Mouse (Mus musculus) hindbrain, embryonic 11.5 days (tissue): ENCODE measurements at regions not wholly inside any gene's neighbourhood (a gene's known extent, or its start where the extent isn't known, plus 50 kb on each side); places are given as distances from the start of the nearest gene placed in this dataset.

ENCODE experiments used
- ATAC-seq: fragments of 200-750 bp; cut with Nextera tagmentation; 2 replicates; pipeline ENCODE4 v1.8.0; 2017; ENCODE audit warnings: mild to moderate bottlenecking, moderate TSS enrichment, moderate library complexity; ENCODE audit not compliant: low FRiP score
- DNase-seq: peaks from one replicate; pipeline ENCODE4 v3.0.0-alpha.2; 2015; ENCODE audit warnings: low spot score
- H3K27ac ChIP-seq: fragments of 300-500 bp; sonication (generic); 2 replicates; pipeline ENCODE4 v1.5.1; 2014; ENCODE audit warnings: mild to moderate bottlenecking, low read depth, low read length
- H3K27me3 ChIP-seq: fragments of 300-500 bp; sonication (generic); 2 replicates; pipeline ENCODE4 v1.6.1; 2014; ENCODE audit warnings: mild to moderate bottlenecking, low read length, moderate library complexity, mixed read lengths; ENCODE audit not compliant: control insufficient read depth, insufficient read depth
- H3K36me3 ChIP-seq: fragments of 300-500 bp; sonication (generic); 2 replicates; pipeline ENCODE4 v1.6.1; 2014; ENCODE audit warnings: mild to moderate bottlenecking, low read length, moderate library complexity, mixed read lengths; ENCODE audit not compliant: control insufficient read depth, insufficient read depth
- H3K4me1 ChIP-seq: fragments of 300-500 bp; sonication (generic); replicated peaks from 2 replicates; pipeline ENCODE4 v1.6.1; 2014; ENCODE audit warnings: low read length, mixed read lengths; ENCODE audit not compliant: control insufficient read depth, insufficient read depth
- H3K4me2 ChIP-seq: fragments of 300-500 bp; sonication (generic); replicated peaks from 2 replicates; pipeline ENCODE4 v1.6.1; 2014; ENCODE audit warnings: mild to moderate bottlenecking, low read depth, low read length
- H3K4me3 ChIP-seq: fragments of 300-500 bp; sonication (generic); 2 replicates; pipeline ENCODE4 v1.5.1; 2014; ENCODE audit warnings: low read depth, low read length
- H3K9ac ChIP-seq: fragments of 300-500 bp; sonication (generic); 2 replicates; pipeline ENCODE4 v1.6.1; 2014; ENCODE audit warnings: low read depth, low read length
- H3K9me3 ChIP-seq: fragments of 300-500 bp; sonication (generic); 2 replicates; pipeline ENCODE4 v1.6.1; 2016; ENCODE audit warnings: low read length; ENCODE audit not compliant: control insufficient read depth
- WGBS: fragments of 180-500 bp; shearing (Covaris S2); extraction: QIAGEN DNeasy Blood & Tissue Kit; methylation state at CpG from one replicate; pipeline ENCODE4 v1.1.7; 2014; 5-methylcytosine and 5-hydroxymethylcytosine counted together

- Histone ChIP-seq H3K27me3 (no peaks in the 10 kb centered on the region), H3K27ac (no peak overlapping the region), H3K4me2 (no peak overlapping the region), H3K4me1 (no peaks in the 10 kb centered on the region), H3K9ac (no peak overlapping the region), H3K9me3 (no peaks in the 10 kb centered on the region), H3K4me3 (no peak overlapping the region), H3K36me3 (no peaks in the 10 kb centered on the region)
- DNase-seq (no peak), ATAC-seq (no peak)
- 87% methylated on average over 2 of the region's 2 CpGs for WGBS
Observed at GRCm38 (mm10) chr17:61696717-61697116, 1184.4 kb downstream of the Efna5 start.

DNA sequence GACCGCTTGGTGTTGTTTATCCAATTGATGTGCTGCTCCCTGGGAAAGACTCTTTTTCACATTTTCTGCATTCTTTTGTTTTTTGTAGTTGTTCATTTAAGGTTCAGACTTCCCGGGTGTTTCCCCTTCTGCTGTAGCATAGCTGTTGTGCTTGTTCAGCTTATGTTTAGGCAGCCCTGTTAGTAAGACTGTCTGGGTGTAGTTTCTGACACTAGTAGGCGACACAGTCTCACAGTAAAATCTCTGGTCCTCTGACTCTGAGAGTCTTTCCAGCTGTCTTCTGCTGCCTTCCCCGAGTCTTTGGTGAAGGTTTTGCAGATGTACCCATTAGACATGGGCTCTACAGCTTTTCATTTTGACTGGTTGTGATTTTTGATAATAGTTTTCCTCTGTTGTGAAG, 1194.8 kb downstream of the Efna5 start:
- Histone ChIP-seq H3K9me3 (no peaks in the 10 kb centered on the region), H3K4me2 (no peak overlapping the region), H3K4me1 (no peaks in the 10 kb centered on the region), H3K4me3 (no peak overlapping the region), H3K36me3 (no peaks in the 10 kb centered on the region), H3K27me3 (no peaks in the 10 kb centered on the region), H3K27ac (no peak overlapping the region), H3K9ac (no peak overlapping the region)
- ATAC-seq: no peak
- 70% methylated on average over 4 of the region's 4 CpGs for WGBS
- no peak for DNase-seq

DNA sequence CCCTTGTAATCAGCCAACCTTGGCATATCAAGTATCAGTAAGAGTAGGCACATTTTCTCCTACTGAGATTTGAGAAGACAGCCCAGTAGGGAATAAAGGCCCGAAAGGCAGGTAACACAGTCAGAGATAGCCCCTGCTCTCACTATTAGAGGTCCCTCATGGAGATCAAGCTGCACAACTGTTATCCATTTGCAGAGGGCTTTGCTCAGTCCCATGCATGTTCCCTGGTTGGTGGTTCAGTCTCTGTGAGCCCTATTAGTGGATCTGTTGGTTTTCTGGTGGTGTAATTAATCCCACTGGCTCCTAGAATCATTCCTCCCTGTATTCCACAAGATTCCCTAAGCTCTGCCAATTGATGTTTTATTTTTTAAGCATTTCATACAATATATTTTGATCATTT, 1196.6 kb downstream of the Efna5 start:
- ATAC-seq: no peak
- no peak for DNase-seq

DNA sequence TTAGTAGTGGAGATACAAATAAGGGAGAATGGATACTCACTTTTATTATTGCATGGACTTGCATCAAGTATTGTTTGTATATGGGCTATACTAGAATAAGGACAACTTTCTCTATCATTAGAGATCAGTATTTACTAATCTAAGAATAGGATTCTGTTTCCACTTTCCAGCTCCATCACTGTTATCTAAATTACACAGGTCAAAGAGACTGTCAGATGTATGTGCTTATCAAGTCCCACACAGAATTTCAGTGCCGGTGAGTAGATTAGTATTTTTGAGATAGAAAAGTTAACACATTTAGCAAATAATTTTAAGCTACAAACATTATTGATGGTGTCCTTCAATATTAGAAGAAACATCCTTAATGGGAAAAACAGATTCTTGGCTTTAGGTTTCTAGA, 1210.5 kb downstream of the Efna5 start:
- ATAC-seq (no peak), DNase-seq (no peak)
- Histone ChIP-seq H3K27ac (no peak overlapping the region), H3K4me2 (no peak overlapping the region), H3K27me3 (no peaks in the 10 kb centered on the region), H3K36me3 (no peaks in the 10 kb centered on the region), H3K9me3 (no peaks in the 10 kb centered on the region), H3K9ac (no peak overlapping the region), H3K4me3 (no peak overlapping the region), H3K4me1 (no peaks in the 10 kb centered on the region)
- 92% methylated on average over 1 of the region's 1 CpGs for WGBS

More for the DNA sequence above, 1196.6 kb downstream of the Efna5 start:
- 96% methylated on average over 1 of the region's 1 CpGs for WGBS
- Histone ChIP-seq H3K9ac (no peak overlapping the region), H3K4me1 (no peaks in the 10 kb centered on the region), H3K4me2 (no peak overlapping the region), H3K27ac (no peak overlapping the region), H3K4me3 (no peak overlapping the region), H3K36me3 (no peaks in the 10 kb centered on the region), H3K9me3 (no peaks in the 10 kb centered on the region), H3K27me3 (no peaks in the 10 kb centered on the region)

- Histone ChIP-seq H3K9me3 (no peaks in the 10 kb centered on the region), H3K9ac (no peak overlapping the region), H3K4me2 (no peak overlapping the region), H3K27me3 (no peaks in the 10 kb centered on the region), H3K4me3 (no peak overlapping the region), H3K4me1 (no peaks in the 10 kb centered on the region), H3K27ac (no peak overlapping the region), H3K36me3 (no peaks in the 10 kb centered on the region)
- no peak for ATAC-seq
- no peak for DNase-seq
Observed at GRCm38 (mm10) chr17:61667428-61667827, 1213.7 kb downstream of the Efna5 start.

- H3K27me3 ChIP-seq: no peaks in the 10 kb centered on the region
- H3K4me3 ChIP-seq: no peak overlapping the region
- DNase-seq (no peak), ATAC-seq (no peak)
- H3K27ac ChIP-seq: no peak overlapping the region
- H3K4me2 ChIP-seq: no peak overlapping the region
- H3K9ac ChIP-seq: no peak overlapping the region
- H3K36me3 ChIP-seq: no peaks in the 10 kb centered on the region
- no peaks in the 10 kb centered on the region for H3K4me1 ChIP-seq
- H3K9me3 ChIP-seq: no peaks in the 10 kb centered on the region
Observed at GRCm38 (mm10) chr17:61664926-61665325, 1216.2 kb downstream of the Efna5 start.

DNA sequence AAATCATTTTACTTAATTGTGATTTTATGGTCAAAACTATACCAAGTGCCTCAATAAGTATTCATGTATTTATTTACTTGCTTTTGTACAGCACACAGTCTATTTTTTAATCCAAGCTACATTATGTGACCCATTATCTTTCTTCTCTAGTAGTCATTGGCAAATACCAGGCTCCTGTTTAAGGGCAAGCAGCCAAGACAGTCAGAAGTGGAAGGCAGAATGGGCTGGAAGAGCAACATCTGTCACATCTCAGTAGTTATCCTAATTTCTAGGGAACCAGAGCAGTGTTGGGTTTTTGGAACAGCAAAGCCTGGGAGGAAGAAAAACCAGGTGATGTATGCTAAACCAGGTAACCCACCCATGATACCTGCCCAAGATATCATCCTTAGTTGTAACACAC, 1233.5 kb downstream of the Efna5 start:
- no peaks in the 10 kb centered on the region for H3K36me3 ChIP-seq
- DNase-seq (no peak), ATAC-seq (no peak)
- no peaks in the 10 kb centered on the region for H3K9me3 ChIP-seq
- H3K4me2 ChIP-seq: no peak overlapping the region
- H3K4me3 ChIP-seq: no peak overlapping the region
- no peaks in the 10 kb centered on the region for H3K27me3 ChIP-seq
- no peaks in the 10 kb centered on the region for H3K4me1 ChIP-seq
- H3K27ac ChIP-seq: no peak overlapping the region
- H3K9ac ChIP-seq: no peak overlapping the region

DNA sequence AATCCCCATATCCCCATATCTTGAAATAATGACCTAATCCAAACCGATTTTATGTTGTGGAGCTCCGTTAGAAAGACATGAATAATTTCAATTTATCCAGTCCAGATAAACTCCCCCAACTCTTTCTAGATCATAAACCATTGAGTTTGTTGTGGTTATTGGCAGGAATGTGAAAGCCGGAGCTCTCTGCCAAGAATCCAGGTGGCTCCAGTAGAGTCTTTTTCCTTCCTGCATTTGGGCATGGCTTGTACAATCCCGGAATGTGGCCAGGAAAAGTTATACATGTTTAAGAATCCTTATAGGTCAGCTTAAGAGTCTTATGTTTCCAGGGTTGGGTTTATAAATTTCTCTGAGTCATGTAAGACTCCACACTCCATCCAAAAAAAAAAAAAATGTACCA, 1272.8 kb downstream of the Efna5 start:
- no peaks in the 10 kb centered on the region for H3K4me1 ChIP-seq
- H3K36me3 ChIP-seq: no peaks in the 10 kb centered on the region
- no peak for DNase-seq
- 89% methylated on average over 4 of the region's 4 CpGs for WGBS
- no peak overlapping the region for H3K27ac ChIP-seq
- H3K27me3 ChIP-seq: no peaks in the 10 kb centered on the region
- ATAC-seq: no peak
- no peak overlapping the region for H3K9ac ChIP-seq
- H3K4me2 ChIP-seq: no peak overlapping the region
- H3K9me3 ChIP-seq: no peaks in the 10 kb centered on the region
- no peak overlapping the region for H3K4me3 ChIP-seq

- Histone ChIP-seq H3K36me3 (no peaks in the 10 kb centered on the region), H3K4me2 (no peak overlapping the region)
- no peak for DNase-seq
Observed at GRCm38 (mm10) chr17:61606729-61607481, 1274.2 kb downstream of the Efna5 start.

More at GRCm38 (mm10) chr17:61606729-61607481, 1274.2 kb downstream of the Efna5 start:
- H3K27me3 ChIP-seq: no peaks in the 10 kb centered on the region
- no peak overlapping the region for H3K27ac ChIP-seq
- no peaks in the 10 kb centered on the region for H3K9me3 ChIP-seq
- H3K4me3 ChIP-seq: no peak overlapping the region
- 81% methylated on average over 14 of the region's 14 CpGs for WGBS
- H3K4me1 ChIP-seq: no peaks in the 10 kb centered on the region
- no peak for ATAC-seq
- no peak overlapping the region for H3K9ac ChIP-seq
